Mouse (Mus musculus) MEL (cell line): Measurements from ENCODE around the gene Emc1.
A peak's percentile ranks its signal among the peaks of the same experiment; 100 is the strongest.

Source experiments
- BHLHE40 ChIP-seq: IDR thresholded peaks from 2 replicates; pipeline ENCODE4 v1.6.1; 2012; ENCODE audit warnings: low read depth, mild to moderate bottlenecking, inconsistent platforms, low read length, improper control_type of control experiment, borderline replicate concordance
- CTCF ChIP-seq, 3 experiments: IDR thresholded peaks in 2 of 3; conservative IDR thresholded peaks in 1 of 3; 2 replicates each; pipeline ENCODE4 v1.5.1; 2011 to 2012; ENCODE audit warnings: low read length in 3 of 3, low read depth in 2 of 3, mild to moderate bottlenecking in 2 of 3, improper control_type of control experiment in 1 of 3, inconsistent platforms in 1 of 3, mixed read lengths in 1 of 3, moderate library complexity in 1 of 3; ENCODE audit not compliant: control insufficient read depth in 1 of 3, insufficient read depth in 1 of 3, poor library complexity in 1 of 3, severe bottlenecking in 1 of 3
- GATA1 ChIP-seq: IDR thresholded peaks from 2 replicates; pipeline ENCODE4 v1.6.1; 2011; ENCODE audit warnings: low read depth, low read length, improper control_type of control experiment
- HCFC1 ChIP-seq: IDR thresholded peaks from 2 replicates; pipeline ENCODE4 v1.6.1; 2012; ENCODE audit warnings: low read depth, mild to moderate bottlenecking, inconsistent platforms, low read length, improper control_type of control experiment, moderate library complexity
- NELFE ChIP-seq: IDR thresholded peaks from 2 replicates; pipeline ENCODE4 v1.6.1; 2011; ENCODE audit warnings: low read depth, low read length, improper control_type of control experiment
- POLR2A ChIP-seq, 2 experiments: IDR thresholded peaks; 2 replicates each; pipeline ENCODE4 v1.6.1; 2011 to 2012; ENCODE audit warnings: low read length in 2 of 2, mild to moderate bottlenecking in 2 of 2, control low read depth in 1 of 2, improper control_type of control experiment in 1 of 2, low read depth in 1 of 2, moderate library complexity in 1 of 2; ENCODE audit not compliant: control insufficient read depth in 1 of 2, insufficient read depth in 1 of 2, poor library complexity in 1 of 2
- SIN3A ChIP-seq: IDR thresholded peaks from 2 replicates; pipeline ENCODE4 v1.6.1; 2012; ENCODE audit warnings: low read length, improper control_type of control experiment, inconsistent platforms
- TCF12 ChIP-seq: IDR thresholded peaks from 2 replicates; pipeline ENCODE4 v1.6.1; 2014; ENCODE audit warnings: low read depth, mild to moderate bottlenecking, inconsistent platforms, low read length, improper control_type of control experiment, moderate library complexity
- ZC3H11A ChIP-seq: IDR thresholded peaks from 2 replicates; pipeline ENCODE4 v1.6.1; 2012; ENCODE audit warnings: low read depth, mild to moderate bottlenecking, inconsistent platforms, low read length, improper control_type of control experiment
- ZNF384 ChIP-seq: IDR thresholded peaks from 2 replicates; pipeline ENCODE4 v1.6.1; 2012; ENCODE audit warnings: low read depth, mild to moderate bottlenecking, inconsistent platforms, low read length, improper control_type of control experiment

DNA sequence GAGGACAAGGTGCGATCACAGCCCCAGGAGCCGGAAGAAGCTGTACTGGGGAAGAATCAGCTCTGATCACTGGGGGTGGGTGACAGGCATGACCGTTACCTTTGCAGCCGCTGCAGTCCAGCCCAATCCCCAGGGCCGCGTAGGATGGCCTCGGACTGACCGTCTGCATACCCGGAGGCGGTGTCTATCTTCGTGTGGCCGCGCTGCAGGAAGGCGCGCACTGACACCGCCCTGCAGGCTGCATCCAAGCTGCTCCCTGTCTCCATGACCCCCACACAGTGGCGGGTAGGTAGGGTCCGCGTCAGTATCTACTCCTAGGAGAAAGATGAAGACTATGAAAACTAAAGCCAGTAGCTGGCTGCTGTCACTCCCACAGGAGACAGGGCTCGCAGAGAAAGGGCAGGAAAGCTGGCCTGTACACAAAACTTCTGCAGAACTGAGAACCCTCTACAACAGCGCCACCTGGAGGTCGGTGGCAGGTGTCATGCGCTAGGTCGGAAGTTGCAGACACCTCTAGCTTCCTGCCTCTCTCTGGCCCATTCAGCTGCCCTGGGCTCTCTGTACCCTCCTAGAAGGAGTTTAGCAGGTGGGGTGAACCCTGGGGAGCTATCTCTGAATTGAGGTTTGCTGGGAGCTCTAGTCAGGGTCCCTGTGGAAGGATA is 15.4 kb upstream of the Emc1 start:
- TF ChIP-seq BHLHE40 (no peak), POLR2A (IDR thresholded peaks at IDR 0.05; ENCODE audit: control insufficient read depth in 1 of 2, insufficient read depth in 1 of 2, low read depth in 1 of 2, low read length in 2 of 2, poor library complexity in 1 of 2) (peak in 1 of 2 experiments; percentile 31; a peak in 1 of 4 replicates), HCFC1 (no peak), TCF12 (no peak), GATA1 (no peak), NELFE (no peak), CTCF (IDR thresholded peaks at IDR 0.05 in 2 of 3, conservative IDR thresholded peaks at IDR 0.05 in 1 of 3; ENCODE audit: control insufficient read depth in 1 of 3, insufficient read depth in 1 of 3, low read depth in 2 of 3, low read length in 3 of 3, poor library complexity in 1 of 3, severe bottlenecking in 1 of 3) (peak in 2 of 3 experiments; percentile 39 to 63; a peak in 5 of 6 replicates), ZC3H11A (no peak), ZNF384 (no peak), SIN3A (0 out of 2 replicates have a peak, but pooled peaks have one; percentile 21)
